Mouse (Mus musculus) cerebellum, postnatal 36 days (tissue): ENCODE results near the gene Hhatl.

Source experiments
- DNase-seq, 2 experiments: peaks; one replicate each; pipeline ENCODE4 v3.0.0; 2021 to 2022; ENCODE audit warnings: mixed read lengths in 2 of 2

Hhatl gene

GRCm38 (mm10) chr9:121802747-121803146 is 10.4 kb upstream of the Hhatl start:
- no peak for DNase-seq

DNA sequence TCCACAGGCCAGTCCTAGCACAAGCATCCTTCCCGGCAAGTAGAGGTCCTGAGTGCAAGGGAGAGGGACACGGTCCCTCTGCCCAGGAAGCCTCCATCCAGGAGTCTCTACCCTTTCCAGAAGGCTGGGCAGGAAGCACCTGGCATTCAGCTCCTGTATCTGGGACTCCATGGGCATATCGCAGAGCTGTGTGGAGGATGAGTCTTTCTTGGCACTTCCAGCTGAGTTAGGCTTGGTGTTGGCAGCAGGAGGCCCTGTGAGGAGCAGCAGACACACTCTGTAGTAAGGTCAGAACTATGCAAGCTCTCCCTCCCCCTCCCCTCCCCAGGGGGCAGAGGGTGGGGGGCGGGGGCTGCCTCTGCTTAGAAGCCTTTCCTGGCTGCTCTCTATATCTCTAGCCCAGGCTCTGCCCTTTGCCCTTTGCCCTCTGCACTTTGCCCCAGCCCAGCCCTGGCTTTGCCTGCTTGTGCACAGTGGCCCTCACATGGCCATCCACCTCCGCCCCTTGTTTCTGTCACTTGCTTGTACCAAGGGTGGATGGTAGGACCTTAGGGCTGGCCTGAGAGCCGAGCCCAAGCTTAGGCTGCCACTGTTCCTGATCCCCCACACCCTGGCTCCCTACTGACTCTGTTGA is 6.7 kb upstream of the Hhatl start:
- no peak for DNase-seq

DNA sequence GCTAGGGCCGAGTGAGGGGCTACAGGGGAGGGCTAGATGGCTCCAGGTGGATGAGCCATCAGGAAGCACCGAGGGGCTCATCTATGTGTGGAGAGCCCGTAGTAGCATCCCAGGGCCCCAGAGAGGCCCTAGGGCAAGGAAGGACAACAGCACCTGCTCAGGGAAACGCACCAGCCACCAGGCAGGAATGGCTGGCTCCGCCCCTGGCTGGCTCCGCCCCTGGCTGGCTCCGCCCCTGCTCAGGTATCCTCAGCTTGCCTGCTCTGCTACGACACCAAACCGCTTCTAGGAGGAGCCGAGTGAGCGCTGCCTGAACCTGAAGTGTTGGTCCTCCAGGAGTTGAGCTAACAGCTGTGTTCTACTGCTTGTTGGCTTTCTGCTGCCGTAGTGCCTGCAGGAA is 5.4 kb upstream of the Hhatl start:
- DNase-seq: no peak

DNA sequence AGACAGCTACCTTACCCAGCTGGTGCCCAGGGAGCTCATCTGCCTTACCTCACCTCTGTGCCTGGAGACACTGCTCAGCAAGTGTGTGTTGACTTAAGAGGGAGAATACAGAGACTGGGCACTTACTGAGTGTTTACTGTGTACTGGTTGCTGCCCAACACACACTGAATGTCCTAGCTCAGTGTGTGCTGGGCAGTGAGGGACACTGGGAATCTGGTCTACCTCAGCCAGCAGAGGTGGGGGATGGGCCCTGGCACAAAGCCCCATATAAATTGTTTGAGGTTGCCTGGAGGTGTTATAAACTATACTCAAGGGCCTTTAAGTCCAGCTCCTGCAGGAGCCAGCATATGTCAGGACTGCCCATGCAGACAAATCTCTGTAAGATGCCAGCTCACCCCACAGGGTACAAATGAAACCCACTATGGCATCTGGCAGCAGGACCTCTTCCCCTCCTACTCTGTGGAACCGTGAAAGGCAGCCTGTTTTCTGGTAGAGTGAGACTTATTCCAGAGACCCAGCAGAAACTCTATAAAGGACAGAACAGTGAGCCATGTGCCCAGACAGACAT is 2.7 kb upstream of the Hhatl start:
- DNase-seq: peak in 1 of 2 experiments; percentile 21

DNA sequence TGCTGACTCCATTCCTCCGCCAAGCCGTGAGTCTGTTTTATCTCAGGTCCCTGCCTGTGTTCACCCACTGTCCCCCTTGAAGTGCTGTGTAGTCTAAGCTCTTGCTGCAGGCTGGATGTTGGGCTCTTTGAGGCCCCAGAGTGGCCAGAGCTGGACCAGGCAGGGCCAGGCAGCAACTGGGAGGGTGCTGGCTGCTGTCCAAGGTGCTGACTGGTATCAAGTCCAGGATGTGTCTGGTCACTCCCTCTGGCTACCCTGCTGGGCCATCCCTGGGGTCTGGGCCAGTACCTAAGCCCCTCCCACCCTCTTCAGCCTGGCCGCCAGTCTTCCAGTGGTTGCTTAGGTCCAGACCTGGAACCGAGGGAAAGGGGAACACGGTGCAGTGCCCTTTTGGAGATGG is 1.1 kb downstream of the Hhatl start:
- peak; percentile 32 to 47 for DNase-seq

DNA sequence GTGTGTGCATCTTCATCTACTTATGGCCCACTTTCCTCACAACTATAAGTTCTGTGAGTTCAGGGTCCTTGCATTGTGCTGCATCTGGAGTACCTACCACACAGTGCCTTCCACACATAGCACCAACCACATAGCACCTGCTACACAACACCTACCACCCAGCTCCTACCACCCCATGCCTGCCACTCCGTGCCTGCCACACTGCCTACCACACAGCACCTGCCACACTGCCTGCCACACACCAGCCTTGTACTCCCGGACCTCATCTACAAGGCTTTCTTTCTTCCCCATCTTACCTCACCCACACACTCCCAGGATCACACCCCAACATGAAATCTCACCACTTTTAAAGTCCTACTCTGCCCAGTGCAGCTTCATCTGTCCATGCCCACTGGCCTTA is 5.9 kb downstream of the Hhatl start:
- DNase-seq: no peak

DNA sequence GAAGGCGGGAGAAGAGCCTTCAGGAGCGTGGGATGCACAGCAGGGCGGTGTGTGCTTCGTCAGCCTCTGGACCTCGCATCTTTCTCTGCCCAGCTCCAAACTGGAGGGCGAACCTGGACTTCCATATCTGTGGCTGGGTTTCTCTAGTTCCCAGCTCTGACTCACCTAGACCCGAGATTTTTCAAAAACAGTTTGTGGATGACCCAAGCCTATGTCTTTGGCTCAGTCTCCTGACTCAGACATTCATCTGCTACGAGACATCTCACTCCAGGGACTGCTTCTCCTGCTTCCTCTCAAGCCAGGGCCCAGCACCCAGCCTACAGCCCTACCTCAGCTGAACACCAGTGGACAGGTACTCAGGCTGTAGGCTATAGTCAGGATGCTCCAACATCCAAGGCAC is 7.0 kb downstream of the Hhatl start:
- no peak for DNase-seq

- no peak for DNase-seq
Measured at GRCm38 (mm10) chr9:121784801-121785200, 7.5 kb downstream of the Hhatl start.

- DNase-seq: no peak
Measured at GRCm38 (mm10) chr9:121778066-121778624, 14.2 kb downstream of the Hhatl start.

DNA sequence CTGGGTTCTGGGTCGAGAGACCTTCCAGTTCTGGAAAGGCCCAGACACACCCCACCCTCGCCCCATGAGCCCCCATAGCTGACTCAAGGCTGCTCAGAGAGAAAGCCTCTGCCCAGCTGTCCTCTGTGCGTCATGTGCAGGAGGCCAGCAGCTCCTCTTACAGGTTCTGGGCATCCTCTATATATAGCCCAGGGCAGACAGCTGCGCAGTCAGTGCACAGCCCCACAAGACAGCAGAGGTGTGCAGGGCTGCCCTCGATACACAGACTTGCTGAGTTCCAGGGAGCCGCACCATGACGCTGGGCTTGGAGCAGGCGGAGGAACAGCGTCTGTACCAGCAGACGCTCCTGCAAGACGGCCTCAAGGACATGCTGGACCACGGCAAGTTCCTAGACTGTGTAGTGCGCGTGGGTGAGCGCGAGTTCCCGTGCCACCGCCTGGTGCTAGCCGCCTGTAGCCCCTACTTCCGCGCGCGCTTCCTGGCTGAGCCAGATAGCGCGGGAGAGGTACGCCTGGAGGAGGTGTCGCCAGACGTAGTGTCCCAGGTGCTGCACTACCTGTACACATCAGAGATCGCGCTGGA is 14.7 kb downstream of the Hhatl start, which contains the start of gene Klhl40:
TSS of gene Klhl40 (plus strand) at position 124 of the 582 bp plus-strand sequence.
- no peak for DNase-seq

DNA sequence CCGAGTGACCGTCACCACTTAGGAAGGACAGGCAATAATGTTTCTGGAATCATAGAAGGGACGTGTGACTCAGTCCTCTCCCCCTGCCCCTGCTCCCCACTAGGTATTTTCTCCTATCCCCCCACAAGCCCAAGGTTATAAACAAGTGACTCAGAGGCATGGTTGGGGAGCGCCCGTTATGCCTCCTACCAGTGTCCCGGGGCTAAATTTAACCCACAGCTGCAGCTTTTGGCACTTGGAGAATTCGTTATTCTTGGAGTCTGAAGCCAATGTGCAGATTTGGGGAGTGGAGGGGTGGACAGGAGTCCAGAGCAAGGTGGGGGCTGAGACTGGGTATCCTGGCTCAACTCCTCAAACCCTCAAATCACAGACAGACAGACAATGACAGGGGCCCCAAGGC is 15.8 kb downstream of the Hhatl start:
- DNase-seq: no peak

- no peak for DNase-seq
Measured at GRCm38 (mm10) chr9:121775951-121776350, 16.4 kb downstream of the Hhatl start.

DNA sequence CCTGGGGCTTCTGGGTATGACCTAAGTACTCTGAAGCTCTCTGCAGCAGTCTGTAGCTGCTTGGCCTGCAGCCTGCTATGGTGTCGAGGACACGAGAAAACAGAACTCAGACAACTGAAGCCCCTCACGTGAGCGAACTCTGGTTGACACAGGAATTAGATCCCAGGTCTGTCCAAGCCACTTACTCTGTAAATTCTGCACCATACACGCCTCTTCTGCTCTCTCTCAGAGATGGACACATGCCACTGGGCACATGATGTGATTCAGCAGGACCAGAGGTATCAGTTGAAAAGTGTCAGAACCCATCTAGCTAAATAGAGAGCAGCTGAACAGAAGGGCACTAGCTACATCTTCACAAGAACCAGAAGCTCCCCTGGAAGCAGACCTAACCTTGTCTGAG is 19.9 kb downstream of the Hhatl start:
- no peak for DNase-seq

- no peak for DNase-seq
Measured at GRCm38 (mm10) chr9:121765166-121765855, 27.0 kb downstream of the Hhatl start.

DNA sequence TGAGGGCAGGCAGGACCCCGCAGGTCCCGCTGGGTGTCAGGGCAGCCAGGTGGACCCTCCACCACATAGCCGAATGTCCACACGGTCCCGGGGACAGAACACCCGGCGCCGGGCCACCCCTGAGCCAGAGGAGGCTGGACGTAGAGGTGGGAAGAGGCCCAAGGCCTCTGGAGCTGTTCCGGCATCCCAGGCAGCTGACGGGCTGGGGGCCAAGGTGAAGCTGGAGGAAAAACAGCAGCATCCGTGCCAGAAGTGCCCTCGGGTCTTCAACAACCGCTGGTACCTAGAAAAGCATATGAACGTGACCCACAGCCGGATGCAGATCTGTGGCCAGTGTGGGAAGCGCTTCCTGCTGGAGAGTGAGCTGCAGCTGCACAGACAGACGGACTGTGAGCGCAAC is 28.6 kb downstream of the Hhatl start:
- DNase-seq: no peak

DNA sequence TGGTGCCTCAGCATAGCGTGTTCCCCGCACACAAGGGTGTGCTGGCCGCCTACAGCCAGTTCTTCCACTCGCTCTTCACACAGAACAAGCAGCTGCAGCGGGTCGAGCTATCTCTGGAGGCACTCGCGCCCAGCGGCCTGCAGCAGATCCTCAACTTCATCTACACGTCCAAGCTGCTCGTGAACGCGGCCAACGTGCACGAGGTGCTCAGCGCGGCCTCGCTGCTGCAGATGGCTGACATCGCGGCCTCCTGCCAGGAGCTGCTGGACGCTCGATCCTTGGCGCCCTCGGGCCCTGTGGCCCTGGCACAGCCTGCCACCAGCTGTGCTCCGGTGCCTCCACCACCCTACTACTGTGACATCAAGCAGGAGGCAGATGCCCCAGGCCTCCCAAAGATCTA is 29.5 kb downstream of the Hhatl start:
- no peak for DNase-seq

DNA sequence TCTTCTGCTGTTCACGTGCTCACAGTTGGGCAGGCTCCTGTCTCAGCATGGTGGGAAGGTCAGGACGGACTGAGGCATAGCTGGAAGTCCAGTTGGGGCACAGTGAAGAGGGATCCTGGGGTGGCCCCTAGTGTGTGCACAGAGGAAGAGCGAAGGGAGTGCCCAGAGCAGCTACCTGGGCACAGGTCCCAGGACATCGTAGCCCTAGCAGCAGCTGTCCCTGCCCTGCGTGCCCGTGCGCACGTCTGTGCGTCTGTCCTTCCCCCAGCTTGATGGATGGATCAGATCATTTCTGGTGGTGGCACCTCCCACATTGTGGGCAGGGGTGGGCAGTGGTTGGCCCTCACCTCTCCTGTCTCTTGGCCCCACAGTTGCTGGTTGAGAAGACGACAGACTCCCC is 30.1 kb downstream of the Hhatl start:
- DNase-seq: no peak

GRCm38 (mm10) chr9:121761787-121762186 is 30.5 kb downstream of the Hhatl start:
- no peak for DNase-seq

DNA sequence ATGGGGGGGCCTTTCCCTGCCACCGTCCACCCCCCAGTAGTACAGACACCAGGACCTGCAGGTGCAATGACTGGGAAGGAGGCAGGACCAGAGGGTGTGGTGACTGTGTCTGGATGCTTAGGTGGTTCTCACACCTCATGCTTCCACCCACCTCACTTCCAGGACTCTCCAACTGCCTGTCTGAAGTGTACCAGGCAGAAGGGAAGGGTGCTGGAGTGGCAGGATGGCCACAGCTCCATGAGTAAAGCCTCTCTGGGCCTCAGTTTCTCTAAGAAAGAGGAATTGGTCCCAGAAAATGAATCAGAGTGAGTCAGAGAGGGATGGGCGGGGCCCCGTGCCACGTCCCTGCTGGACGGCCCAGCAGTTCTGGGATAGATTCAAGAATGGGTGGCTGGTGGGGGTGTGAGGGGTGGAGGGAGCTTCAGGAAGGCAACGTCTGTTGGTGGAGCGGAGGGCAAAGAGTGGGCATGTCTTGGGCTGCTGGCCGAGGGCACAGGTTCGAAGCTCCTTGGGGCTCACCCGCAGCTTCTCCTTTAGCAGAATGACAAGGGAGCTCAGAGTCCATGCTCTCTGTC is 31.1 kb downstream of the Hhatl start:
- DNase-seq: no peak

DNA sequence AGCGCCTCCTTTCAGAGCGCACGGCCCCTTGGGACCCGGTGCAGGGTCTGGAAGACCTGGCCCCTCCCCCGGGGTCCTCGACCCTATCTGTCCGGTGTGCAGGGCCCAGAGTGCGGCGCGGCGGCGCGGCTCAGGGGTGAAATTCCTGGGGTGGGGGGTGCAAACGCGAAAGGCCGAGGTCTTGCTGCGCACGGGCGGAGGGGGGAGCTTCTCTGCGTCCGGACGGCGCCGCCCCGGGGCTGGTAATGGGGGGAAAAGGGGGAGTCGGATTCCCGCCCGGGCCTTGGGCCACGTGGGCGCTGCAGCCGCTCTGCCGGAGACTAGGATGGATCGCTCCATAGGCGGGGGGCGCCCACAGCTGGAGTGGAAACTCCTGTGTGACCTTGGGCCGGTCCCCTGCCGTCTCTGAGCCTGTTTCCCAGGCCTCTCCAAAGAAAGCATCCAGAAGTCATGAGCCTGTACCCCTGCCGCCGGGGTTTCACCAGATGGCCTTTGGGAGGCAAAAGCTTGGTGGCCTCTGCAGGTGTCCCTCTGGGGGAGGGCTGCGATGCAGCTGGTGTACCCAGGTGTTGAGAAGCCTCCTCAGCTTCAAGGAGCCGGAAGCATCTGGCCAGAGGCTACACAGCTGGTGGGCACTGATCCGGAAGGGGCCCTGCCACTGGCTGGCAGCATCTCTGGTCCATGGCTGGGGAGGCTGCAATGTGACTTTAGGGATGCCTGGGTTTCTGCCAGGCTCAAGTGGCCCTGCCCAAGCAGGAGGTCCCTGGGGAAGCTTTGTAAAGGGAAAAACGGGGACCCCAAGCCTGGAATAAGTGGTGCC is 31.8 kb downstream of the Hhatl start:
- peak in 1 of 2 experiments; percentile 44 for DNase-seq

GRCm38 (mm10) chr9:121759091-121760081 is 32.9 kb downstream of the Hhatl start, which contains the start of gene Zfp651:
Zfp651 (plus strand) TSS chr9:121759330.
- DNase-seq: peak; percentile 60 to 71
